Mouse (Mus musculus): ENCODE measurements around the gene Cpt2.

Gene Cpt2

DNA sequence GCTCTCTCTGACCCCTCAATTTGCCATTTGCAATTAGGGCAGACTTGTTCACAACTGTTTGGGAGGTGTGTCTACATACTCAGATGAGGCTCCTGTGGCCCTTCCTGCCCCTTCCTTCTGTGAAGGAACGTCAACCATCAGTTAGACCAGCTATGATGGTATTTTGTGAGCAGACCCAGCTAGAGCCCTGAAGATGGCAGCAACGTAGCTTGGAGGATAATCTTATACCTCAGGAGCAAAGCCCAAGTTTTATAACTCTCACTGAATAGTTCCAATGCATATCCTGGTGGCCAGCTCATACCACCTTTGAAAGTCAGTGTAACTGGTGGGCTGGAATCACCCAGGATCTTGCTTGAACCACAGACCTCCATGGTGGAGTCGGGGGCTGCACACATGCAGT, 8.0 kb upstream of the Cpt2 start:
- ChIA-PET POLR2A (interaction anchor here in 2 of 4 experiments (0.6 to 1.1 kb wide), 3 partner anchors 8 to 22 kb away, joined by 3 read pairs; partner anchors contain the start of gene Cpt2 (in 1 of the 2)), CTCF (no interaction called here)

DNA sequence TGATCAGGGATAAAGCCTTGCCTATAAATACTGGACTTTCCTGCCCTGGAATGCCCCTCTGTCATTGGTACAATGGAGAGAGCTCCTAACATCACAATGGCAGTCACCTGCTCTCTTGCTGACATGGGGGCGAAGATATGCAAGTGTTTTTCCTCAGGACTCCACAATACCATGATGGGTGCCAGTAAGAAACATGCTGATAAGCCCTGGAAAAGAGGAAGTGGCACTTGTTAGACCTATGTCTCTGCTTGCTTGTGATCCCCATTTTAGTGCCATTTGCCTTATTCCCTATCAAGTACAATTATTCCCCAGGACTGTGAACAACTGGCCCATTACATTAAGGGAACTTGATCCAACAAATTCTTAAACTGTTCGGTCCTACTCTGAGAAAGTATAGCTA, 5.3 kb upstream of the Cpt2 start:
- CTCF ChIA-PET, result no interaction called here
- POLR2A ChIA-PET, result interaction anchor here in 1 of 4 experiments (1.3 kb wide), 1 partner anchor 9 kb away, joined by 3 read pairs; no protein-coding TSS in a partner anchor

DNA sequence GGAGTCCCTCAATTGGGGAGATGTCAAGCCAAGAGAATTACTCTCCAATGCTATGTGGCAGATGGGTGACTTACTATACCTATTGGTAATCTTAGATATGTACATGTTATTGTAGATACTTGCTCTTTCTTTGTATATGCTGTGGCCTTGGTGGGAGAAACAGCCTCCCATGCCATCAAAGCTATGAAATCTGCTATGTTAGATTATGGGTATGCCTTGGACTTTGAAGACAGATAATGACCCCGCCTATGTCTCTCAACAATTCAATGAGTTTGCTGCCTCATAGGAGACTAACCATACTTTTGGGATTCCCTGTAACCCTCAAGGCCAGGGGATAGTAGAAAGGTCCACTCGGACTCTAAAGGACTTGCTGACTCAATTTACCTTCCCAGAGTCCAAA, 4.9 kb upstream of the Cpt2 start:
- CTCF ChIA-PET, result no interaction called here

DNA sequence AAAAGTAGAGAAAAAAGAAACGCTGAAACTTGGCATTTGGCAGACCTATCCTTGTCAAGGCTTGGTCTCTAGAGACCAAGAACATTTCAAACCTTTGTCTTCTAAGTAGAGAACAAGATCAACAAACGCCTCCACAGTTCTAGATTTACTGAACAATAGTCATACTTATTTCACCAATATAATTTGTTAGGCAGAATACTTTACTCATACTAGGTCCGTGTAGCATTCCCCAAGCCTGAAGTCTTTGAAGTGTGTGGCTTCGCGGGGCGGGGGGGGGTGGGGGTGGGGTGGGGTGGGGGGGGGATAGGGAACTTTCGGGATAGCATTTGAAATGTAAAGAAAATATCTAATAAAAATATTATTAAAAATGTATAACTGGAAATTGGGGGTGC, 389 bp upstream of the Cpt2 start:
- ChIA-PET CTCF (no interaction called here), POLR2A (interaction anchor here in 3 of 4 experiments (0.7 to 1.8 kb wide), 16 partner anchors 9 to 404 kb away, joined by 3 to 6 read pairs (median 3); partner anchors contain the start of genes 0610037L13Rik (in 2 of the 3) and Coa7 (in 1 of the 3))

More for the DNA sequence above, 4.9 kb upstream of the Cpt2 start:
- POLR2A ChIA-PET, result interaction anchor here in 1 of 4 experiments (1.3 kb wide), 1 partner anchor 9 kb away, joined by 3 read pairs; no protein-coding TSS in a partner anchor

DNA sequence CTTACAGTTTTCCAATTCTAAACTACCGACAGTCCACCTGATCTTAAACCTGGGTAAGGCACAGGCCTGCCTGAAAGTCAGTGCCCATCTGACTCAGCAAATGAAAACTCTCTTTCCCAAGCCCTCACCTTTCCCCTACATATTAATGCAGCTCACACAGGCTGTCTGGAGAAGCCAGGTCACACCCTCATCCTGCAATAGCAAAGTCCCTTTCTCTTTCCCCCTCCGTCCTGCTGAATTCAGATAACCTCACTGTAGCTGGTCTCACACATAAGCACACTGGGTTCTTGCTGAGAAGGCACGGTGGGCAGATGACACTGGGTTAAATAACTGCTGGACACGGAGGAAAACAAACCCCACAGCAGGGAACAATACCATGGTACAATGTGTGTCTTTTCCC, 1.5 kb downstream of the Cpt2 start:
- ChIA-PET CTCF (interaction anchor here in 1 of 4 experiments (1.5 kb wide), 1 partner anchor 15 kb away, joined by 4 read pairs; no protein-coding TSS in a partner anchor), POLR2A (interaction anchor here in 3 of 4 experiments (0.6 to 2.5 kb wide), 4 partner anchors 12 to 824 kb away, joined by 3 to 10 read pairs (median 4); partner anchors contain the start of gene 0610037L13Rik (in 2 of the 3))

DNA sequence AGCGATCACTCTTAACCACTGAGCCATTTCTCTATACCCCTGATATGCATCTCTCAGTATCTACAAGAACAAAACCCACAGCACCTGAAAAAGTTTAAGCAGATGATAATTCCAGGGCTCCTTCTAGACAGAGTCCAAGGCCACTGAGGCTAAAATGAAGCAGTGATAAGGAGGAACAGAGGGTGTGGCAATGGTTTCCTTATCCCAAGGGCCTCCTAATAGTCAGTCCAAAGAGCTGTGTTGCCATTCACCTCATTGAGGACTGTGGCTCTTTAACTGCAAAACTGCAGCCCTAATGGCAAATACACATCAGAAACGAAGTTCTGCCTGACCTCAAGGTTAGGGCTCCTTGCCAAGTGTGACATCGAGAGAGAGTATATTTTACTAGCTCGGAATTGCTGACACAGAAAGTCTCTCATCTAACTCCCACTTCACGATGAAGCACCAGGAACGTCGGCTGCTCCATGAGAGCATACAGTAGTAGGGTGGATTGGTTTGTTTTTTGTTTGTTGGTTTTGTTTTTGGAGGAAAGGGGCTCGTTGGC, 2.2 kb downstream of the Cpt2 start:
- ChIA-PET POLR2A (interaction anchor here in 2 of 4 experiments (0.6 to 2.5 kb wide), 3 partner anchors 11 to 31 kb away, joined by 3 to 10 read pairs (median 3); partner anchors contain the start of gene 0610037L13Rik (in 1 of the 2)), CTCF (no interaction called here)

DNA sequence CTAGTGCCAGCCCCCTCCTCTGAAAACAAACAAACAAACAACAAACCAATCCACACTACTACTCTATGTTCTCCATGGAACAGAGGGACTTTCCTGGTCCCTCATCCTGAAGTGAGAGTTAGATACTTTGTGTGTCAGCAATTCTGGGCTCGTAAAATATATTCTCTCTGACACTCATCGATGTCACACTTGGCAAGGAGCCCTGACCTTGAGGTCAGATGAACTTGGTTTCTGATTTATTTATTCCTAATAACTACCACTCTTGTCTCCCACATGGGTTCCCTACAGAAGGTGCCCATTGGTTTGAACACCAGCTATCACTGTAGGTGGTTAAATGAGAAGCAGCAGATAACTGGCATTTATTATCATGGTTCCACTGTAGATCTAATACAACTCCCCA, 3.1 kb downstream of the Cpt2 start:
- CTCF ChIA-PET, result no interaction called here
- POLR2A ChIA-PET, result interaction anchor here in 1 of 4 experiments (2.5 kb wide), 1 partner anchor 30 kb away, joined by 10 read pairs; the partner anchor contains the start of gene 0610037L13Rik

DNA sequence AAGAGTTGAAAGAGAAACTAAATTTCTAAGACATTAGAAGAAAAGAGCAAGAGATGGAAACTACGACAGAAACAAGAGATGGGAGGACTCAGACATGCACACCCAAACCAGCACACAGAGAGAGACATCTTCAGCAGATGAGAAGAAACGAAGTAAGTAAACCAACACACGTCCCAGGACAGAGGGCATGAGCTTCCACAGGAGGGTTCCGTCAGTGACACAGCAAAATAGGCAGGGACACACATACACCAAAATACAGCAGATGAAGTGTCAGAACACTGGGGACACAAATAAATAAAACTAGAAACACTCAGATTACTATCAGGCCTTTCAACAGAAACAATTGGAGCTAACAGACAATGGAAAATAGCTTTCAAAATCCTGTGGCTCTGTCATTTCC, 13.4 kb downstream of the Cpt2 start:
- CTCF ChIA-PET, result no interaction called here
- POLR2A ChIA-PET, result interaction anchor here in 2 of 4 experiments (0.6 to 1.5 kb wide), 2 partner anchors 11 to 21 kb away, joined by 3 read pairs; no protein-coding TSS in a partner anchor

DNA sequence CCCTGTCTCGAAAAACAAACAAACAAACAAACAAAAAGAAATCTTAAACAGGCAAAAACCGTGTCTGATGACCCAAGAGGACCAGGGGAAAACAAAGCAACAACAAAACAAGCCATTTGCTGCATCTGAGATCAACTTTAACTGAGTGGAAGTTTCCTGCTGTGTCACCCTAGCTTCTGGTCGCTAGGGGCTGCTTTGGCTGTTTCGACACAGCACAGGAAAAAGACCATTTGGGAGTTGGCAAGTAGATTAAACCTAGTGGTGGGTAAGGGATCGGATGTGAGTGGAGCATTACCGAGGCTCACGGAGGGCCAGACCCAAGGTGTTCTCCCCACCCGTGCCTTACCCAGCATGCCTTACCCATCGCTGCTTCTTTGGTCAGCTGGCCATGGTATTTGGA, 16.8 kb downstream of the Cpt2 start:
- ChIA-PET CTCF (interaction anchor here in 2 of 4 experiments (0.5 to 0.6 kb wide), 2 partner anchors 132 to 686 kb away, joined by 3 read pairs; no protein-coding TSS in a partner anchor), POLR2A (interaction anchor here in 1 of 4 experiments (1.1 kb wide), 1 partner anchor 17 kb away, joined by 3 read pairs; the partner anchor contains the start of gene 0610037L13Rik)

DNA sequence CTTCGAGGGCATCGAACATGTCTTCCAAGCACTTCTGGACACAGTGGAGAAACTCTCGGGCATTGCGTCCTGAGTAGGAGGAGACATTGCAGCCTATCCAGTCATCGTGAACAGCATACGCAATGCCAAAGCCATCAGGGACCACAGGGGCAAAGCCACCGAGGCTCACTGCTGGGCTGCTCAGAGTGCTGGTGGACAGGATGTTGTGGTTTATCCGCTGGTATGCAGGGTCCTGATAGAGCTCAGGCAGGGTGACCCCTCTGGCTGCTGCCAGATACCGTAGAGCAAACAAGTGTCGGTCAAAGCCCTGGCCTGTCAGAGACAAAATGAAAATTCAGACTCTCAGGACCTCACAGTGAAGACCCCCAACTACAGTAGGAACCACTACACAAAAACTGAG, 19.2 kb downstream of the Cpt2 start:
- ChIA-PET POLR2A (interaction anchor here in 1 of 4 experiments (0.8 to 1.2 kb wide), 4 partner anchors 12 to 121 kb away, joined by 3 to 4 read pairs (median 3); partner anchors contain the start of genes 0610037L13Rik and Cpt2), CTCF (interaction anchor here in 3 of 4 experiments (0.5 to 0.6 kb wide), 3 partner anchors 111 to 726 kb away, joined by 3 to 4 read pairs (median 3); no protein-coding TSS in a partner anchor)

DNA sequence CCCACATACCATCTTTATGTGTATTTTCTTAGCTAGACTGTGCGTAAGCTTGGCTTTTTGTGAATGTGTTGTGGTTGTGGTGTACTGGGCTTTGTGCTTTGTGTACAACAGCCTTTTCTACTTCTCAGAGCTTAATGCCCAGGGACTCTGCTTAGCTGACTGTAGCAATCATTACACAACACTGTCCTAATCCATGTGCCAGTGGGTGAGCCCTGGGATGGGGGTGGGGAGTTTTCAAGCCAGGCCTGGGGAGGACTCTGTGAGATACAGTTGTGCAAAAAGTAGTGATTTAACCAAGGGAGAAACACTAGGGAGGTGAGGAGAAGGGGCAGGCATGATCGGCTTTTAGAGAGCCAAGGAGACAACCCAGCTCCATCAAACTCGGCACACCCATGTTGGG, 23.2 kb downstream of the Cpt2 start:
- ChIA-PET CTCF (interaction anchor here in 2 of 4 experiments (0.5 to 0.6 kb wide), 2 partner anchors 59 to 467 kb away, joined by 3 read pairs; no protein-coding TSS in a partner anchor), POLR2A (interaction anchor here (0.6 to 2.7 kb wide), 8 partner anchors 10 to 697 kb away, joined by 3 to 10 read pairs (median 3); partner anchors contain the start of genes 0610037L13Rik (in 2 of the 4) and Cpt2 (in 1 of the 4))

DNA sequence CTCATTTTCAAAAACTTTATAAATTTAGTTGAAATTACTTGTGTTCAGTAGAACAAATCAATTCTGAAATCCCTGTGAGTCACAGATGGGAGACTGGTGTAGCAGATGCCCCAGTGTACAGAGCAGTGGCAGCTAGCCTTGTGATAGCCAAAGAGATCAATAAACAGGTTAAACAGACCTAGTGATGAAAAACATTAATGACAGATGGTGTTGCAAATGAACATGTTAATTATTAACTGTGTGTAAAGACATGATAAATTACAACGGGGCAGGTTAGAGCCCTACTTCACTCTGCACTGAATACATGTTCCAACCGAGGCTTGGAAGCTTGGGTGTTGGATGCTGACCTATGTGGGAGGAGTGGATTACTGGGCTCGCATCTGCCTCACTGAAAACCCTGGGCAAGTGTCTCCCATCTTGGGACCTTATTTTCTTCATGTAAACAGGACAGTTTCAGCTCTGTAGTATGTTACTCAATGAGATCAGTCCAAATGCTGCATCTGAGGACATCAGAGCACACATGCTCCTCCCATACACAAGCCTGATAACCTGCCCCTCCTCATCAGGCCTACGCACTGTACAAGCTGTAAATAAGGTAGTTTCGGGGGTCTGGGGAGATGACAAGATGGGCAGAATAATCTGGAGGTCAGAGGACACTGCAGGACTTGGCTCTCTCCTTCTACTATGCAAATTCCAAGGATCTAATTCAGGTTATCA, 24.0 kb downstream of the Cpt2 start:
- ChIA-PET POLR2A (interaction anchor here in 3 of 4 experiments (0.6 to 2.7 kb wide), 3 partner anchors 10 to 122 kb away, joined by 3 to 10 read pairs (median 3); partner anchors contain the start of gene 0610037L13Rik (in 1 of the 3)), CTCF (no interaction called here)

DNA sequence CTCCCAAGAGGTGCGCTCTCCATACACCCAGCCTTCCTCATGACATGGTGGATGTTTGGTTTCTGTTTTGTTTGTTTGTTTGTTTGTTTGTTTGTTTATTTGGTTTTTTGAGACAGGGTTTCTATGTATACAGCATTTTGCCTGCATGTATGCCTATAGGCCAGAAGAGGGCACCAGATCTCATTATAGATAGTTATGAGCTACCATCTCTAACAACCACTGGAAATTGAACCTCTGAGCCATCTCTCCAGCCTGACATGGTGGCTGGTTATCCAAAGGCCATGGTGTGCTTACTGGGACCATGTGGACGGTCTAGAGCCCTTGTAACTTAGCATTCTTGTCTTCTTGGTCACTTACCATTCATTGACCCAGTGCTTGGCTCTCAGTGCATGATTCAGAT, 30.7 kb downstream of the Cpt2 start:
- ChIA-PET CTCF (interaction anchor here in 3 of 4 experiments (0.7 to 1.5 kb wide), 6 partner anchors 44 to 434 kb away, joined by 3 to 5 read pairs (median 3); no protein-coding TSS in a partner anchor), POLR2A (interaction anchor here in 3 of 4 experiments (0.6 to 1.1 kb wide), 5 partner anchors 11 to 496 kb away, joined by 3 to 6 read pairs (median 3); no protein-coding TSS in a partner anchor)

DNA sequence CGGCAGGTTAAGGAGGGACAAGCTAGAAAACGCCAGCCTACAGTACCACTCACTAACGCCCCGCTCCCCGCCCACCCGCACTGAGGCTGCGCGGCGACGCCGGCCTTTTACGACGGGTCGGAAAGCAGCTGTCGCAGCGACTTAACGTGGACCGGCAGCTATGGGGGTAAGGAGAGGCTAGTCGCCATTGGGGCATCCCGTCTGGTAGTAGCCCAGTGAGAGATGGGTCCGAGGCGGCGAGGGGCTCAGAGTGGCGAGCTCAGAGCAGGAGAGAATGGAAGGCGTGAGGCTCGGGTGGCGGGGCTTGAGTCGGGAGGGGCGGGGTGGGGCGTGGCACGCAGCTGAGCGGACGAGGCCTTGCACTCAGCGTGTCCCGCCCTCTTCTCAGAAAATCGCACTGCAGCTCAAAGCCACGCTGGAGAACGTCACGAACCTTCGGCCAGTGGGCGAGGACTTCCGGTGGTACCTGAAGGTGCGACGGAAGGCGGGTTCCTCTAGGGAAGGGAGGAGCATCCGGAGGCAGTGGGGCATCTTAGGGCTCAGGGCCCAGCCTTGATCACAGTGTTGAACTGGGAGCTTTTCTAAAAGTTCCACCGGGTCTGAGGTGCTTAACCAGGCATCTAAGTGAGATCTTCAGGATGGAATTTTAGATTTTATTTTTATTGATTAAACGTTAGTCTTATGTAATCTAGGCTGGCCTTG, 33.5 kb downstream of the Cpt2 start, which contains the start of gene 0610037L13Rik:
TSS of gene 0610037L13Rik (plus strand) at position 83 of the 702 bp plus-strand sequence.
- ChIA-PET POLR2A (interaction anchor here in 3 of 4 experiments (0.6 to 2.4 kb wide), 70 partner anchors 9 to 1228 kb away, joined by 3 to 33 read pairs (median 4); partner anchors contain the start of genes Coa7 (in 2 of the 3), Cpt2 (in 2 of the 3), Lrp8 (in 2 of the 3) and Magoh (in 2 of the 3)), CTCF (interaction anchor here in 3 of 4 experiments (0.7 to 1.0 kb wide), 6 partner anchors 13 to 401 kb away, joined by 3 to 5 read pairs (median 3); no protein-coding TSS in a partner anchor)

DNA sequence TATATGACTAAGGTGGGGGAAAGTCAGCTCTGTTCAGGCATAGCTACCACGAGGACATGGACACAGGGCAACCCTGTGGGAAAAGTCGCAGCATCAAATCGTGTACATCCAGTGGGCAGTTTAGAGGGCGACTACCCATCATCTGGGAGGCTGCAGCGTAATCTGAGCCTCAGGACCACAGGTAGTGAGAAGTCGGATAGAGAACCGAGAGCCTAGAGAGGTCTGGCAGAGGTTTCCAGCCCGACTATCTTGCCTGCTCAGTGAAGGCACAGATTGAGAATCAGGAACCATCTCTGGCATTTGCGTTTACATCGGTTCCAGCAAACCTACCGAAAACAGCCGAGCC, 34.1 kb downstream of the Cpt2 start:
- ChIA-PET POLR2A (interaction anchor here in 3 of 4 experiments (0.6 to 2.4 kb wide), 67 partner anchors 9 to 1229 kb away, joined by 3 to 33 read pairs (median 4); partner anchors contain the start of genes Coa7 (in 2 of the 3), Cpt2 (in 2 of the 3), Lrp8 (in 2 of the 3) and Magoh (in 2 of the 3)), CTCF (interaction anchor here in 3 of 4 experiments (0.7 to 1.0 kb wide), 5 partner anchors 14 to 402 kb away, joined by 3 to 5 read pairs (median 3); no protein-coding TSS in a partner anchor)

DNA sequence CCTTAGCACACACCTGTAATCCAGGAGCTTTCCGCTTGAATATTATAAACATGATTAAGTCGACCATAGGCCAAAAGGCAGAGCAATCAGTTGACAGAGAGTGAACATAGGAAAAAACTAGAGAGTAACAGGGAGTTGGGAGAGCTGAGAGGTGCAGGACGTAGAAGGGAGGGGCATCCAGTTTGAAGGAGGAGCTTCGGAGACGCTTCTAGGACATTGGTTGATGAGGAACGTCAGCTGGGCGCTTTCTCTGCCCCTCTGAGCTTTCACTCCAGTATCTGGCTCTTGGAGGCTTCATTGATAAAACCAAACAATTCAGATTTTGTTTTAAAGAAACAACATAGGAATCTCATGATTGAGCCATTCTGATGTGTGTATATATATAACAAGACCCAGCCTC, 37.0 kb downstream of the Cpt2 start:
- ChIA-PET CTCF (interaction anchor here in 1 of 4 experiments (1.1 to 1.3 kb wide), 2 partner anchors 10 to 149 kb away, joined by 3 to 6 read pairs; no protein-coding TSS in a partner anchor), POLR2A (interaction anchor here in 2 of 4 experiments (0.6 to 1.4 kb wide), 6 partner anchors 22 to 441 kb away, joined by 3 to 4 read pairs (median 3); partner anchors contain the start of gene Coa7 (in 1 of the 2))

DNA sequence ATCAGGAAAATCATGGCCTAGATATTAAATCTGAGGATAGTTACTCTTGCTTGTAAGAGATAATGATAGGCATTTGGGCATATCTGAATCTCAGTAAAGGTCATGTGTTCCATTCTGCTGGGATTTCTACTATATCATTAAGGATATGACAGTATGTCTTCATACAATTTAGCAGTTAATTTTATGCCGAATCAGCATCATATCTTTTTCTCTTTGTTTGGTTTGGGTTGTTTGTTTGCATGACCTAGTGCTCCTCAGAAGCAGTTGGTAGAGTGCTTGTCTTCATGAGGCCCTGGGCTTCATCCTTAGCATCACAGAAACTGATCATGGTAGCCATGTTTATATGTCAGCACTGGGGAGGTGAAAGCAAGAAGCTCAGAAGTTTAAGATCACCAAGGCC, 41.8 kb downstream of the Cpt2 start:
- CTCF ChIA-PET, result no interaction called here
- POLR2A ChIA-PET, result interaction anchor here in 2 of 4 experiments (1.6 to 3.3 kb wide), 2 partner anchors 8 to 78 kb away, joined by 5 to 33 read pairs; partner anchors contain the start of gene 0610037L13Rik (in 1 of the 2)

All from embryonic stem cell, embryonic (primary cell).